11 mouse cellular contexts compared by ENCODE assay signal in genomic region chr8:11071162-11071561, GRCm38 (mm10).
DNase-seq lines count a peak whose midpoint lies in the region; ATAC-seq and TF ChIP-seq lines count a peak whose summit lies in the region.
"Had no signal": no experiment of that assay in that cellular context is flagged by ENCODE, and none has a peak within 500 bp of the region (broad histone marks: within the 10 kb centered on the region; RNA-seq: fewer than 3 reads in every experiment).

No protein-coding gene starts in this region.

- no peak for ATAC-seq in heart, embryonic 11.5 days (replicated peaks; ENCODE audit: insufficient number of reproducible peaks, low FRiP score, low TSS enrichment)

- no peak overlapping the region for H3K4me3 ChIP-seq in heart, adult 2 months
- H3K4me3 ChIP-seq in heart, embryonic 11.5 days (ENCODE audit: low read depth, low read length): no peak overlapping the region
- no peak overlapping the region for H3K4me3 ChIP-seq in bone marrow, adult 2 months (replicated peaks; ENCODE audit: control insufficient read depth, low read depth, low read length)
- H3K4me3 ChIP-seq in liver, adult 2 months (ENCODE audit: insufficient read depth, low read depth, low read length): no peak overlapping the region
- H3K4me3 ChIP-seq: myocyte had no signal

- H3K27ac ChIP-seq in heart, adult 2 months: no peak overlapping the region
- H3K27ac ChIP-seq in heart, embryonic 11.5 days (ENCODE audit: low read depth, low read length): no peak overlapping the region
- no peak overlapping the region for H3K27ac ChIP-seq in bone marrow, adult 2 months (ENCODE audit: control insufficient read depth, insufficient read depth, low read depth, low read length, poor library complexity)
- no peak overlapping the region for H3K27ac ChIP-seq in liver, adult 2 months (replicated peaks; ENCODE audit: insufficient read depth, low read depth, low read length)

- no peaks in the 10 kb centered on the region for H3K4me1 ChIP-seq in heart, adult 2 months (ENCODE audit: control insufficient read depth, insufficient read depth, low read length)
- H3K4me1 ChIP-seq in heart, embryonic 11.5 days (ENCODE audit: control insufficient read depth, insufficient read depth, low read length): no peaks in the 10 kb centered on the region
- H3K4me1 ChIP-seq in bone marrow, adult 2 months (ENCODE audit: control insufficient read depth, insufficient read depth, low read length): no peaks in the 10 kb centered on the region
- H3K4me1 ChIP-seq in liver, adult 2 months (ENCODE audit: control insufficient read depth, insufficient read depth, low read length): peaks cover 1% of the 10 kb centered on the region; the same call in 1 of the 2 replicates

- H3K36me3 ChIP-seq in heart, adult 2 months (ENCODE audit: control insufficient read depth, insufficient read depth, low read length): no peaks in the 10 kb centered on the region
- no peaks in the 10 kb centered on the region for H3K36me3 ChIP-seq in heart, embryonic 11.5 days (ENCODE audit: control insufficient read depth, insufficient read depth, low read length)
- H3K36me3 ChIP-seq in liver, adult 2 months (ENCODE audit: control insufficient read depth, insufficient read depth, low read length): no peaks in the 10 kb centered on the region

- no peaks in the 10 kb centered on the region for H3K79me2 ChIP-seq in heart, adult 2 months (replicated peaks; ENCODE audit: control insufficient read depth, insufficient read depth, low read length)
- H3K79me2 ChIP-seq in liver, adult 2 months (ENCODE audit: control insufficient read depth, insufficient read depth, low read length): no peaks in the 10 kb centered on the region

- intact Hi-C loops in heart, adult 2 months (cut with DNase I): no loop called here

- peak; percentile 34 for TF ChIP-seq CTCF in heart, adult 2 months (IDR thresholded peaks at IDR 0.05)
- peak; percentile 48; the same call in 1 of the 2 replicates for TF ChIP-seq CTCF in bone marrow, adult 2 months (IDR thresholded peaks at IDR 0.05; ENCODE audit: control insufficient read depth, insufficient read depth, low read length)
- peak; percentile 64 for TF ChIP-seq CTCF in liver, adult 2 months (IDR thresholded peaks at IDR 0.05; ENCODE audit: low read depth, low read length)

- H3K9ac ChIP-seq in heart, adult 2 months (ENCODE audit: low read depth, low read length): no peak overlapping the region
- no peak overlapping the region for H3K9ac ChIP-seq in heart, embryonic 11.5 days (ENCODE audit: low read depth, low read length)
- H3K9ac ChIP-seq in liver, adult 2 months (ENCODE audit: low read depth, low read length): no peak overlapping the region

- H3K4me2 ChIP-seq in heart, embryonic 11.5 days: no peak overlapping the region

- no peaks in the 10 kb centered on the region for H3K9me3 ChIP-seq in heart, embryonic 11.5 days (replicated peaks; ENCODE audit: control insufficient read depth, low read length)

- TF ChIP-seq POLR2A in heart, adult 2 months (IDR thresholded peaks at IDR 0.05; ENCODE audit: insufficient read depth, low read depth, low read length): no peak
- TF ChIP-seq POLR2A in bone marrow, adult 2 months (IDR thresholded peaks at IDR 0.05; ENCODE audit: borderline replicate concordance, control insufficient read depth, low read depth, low read length): no peak
- no peak for TF ChIP-seq POLR2A in liver, adult 2 months (IDR thresholded peaks at IDR 0.05; ENCODE audit: extremely low read depth, insufficient read depth, low read length)

- no peak for DNase-seq in heart, adult 2 months
- DNase-seq in 416B (ENCODE audit: low read depth): peak; percentile 10
- DNase-seq in liver, adult 2 months (ENCODE audit: extremely low read depth, low read depth, low spot score): peak; percentile 36
- DNase-seq in frontal cortex, postnatal 10 days (ENCODE audit: low spot score in 2 of 2): no peak
- no peak for DNase-seq in urinary bladder, postnatal 25 days (ENCODE audit: low spot score)
- no peak for DNase-seq in right cerebral cortex, postnatal 25 days
- DNase-seq: lung, postnatal 14 days; right cerebral cortex, postnatal 14 days had no signal

- TF ChIP-seq EP300 in heart, adult 2 months (IDR thresholded peaks at IDR 0.05; ENCODE audit: insufficient read depth, low read depth, low read length): no peak

- H3K27me3 ChIP-seq in heart, adult 2 months (ENCODE audit: control insufficient read depth, insufficient read depth, low read length): peaks cover 4% of the 10 kb centered on the region; the same call in 1 of the 2 replicates
- H3K27me3 ChIP-seq in heart, embryonic 11.5 days (ENCODE audit: control insufficient read depth, insufficient read depth, low read length): no peaks in the 10 kb centered on the region
- H3K27me3 ChIP-seq in liver, adult 2 months (ENCODE audit: control insufficient read depth, insufficient read depth, low read length): no peaks in the 10 kb centered on the region

- 49% methylated on average over 2 of the region's 2 CpGs for WGBS in heart, adult 2 months
- 72% methylated on average over 2 of the region's 2 CpGs for WGBS in heart, embryonic 11.5 days (ENCODE audit: insufficient replicate concordance)
- 43% methylated on average over 2 of the region's 2 CpGs for WGBS in bone marrow, adult 2 months
- WGBS in liver, adult 2 months: 54% methylated on average over 2 of the region's 2 CpGs

Comparison
In these comparisons a context has a peak if more than half of its experiments do, and no peak if none do; other contexts are left out.
1. DNase-seq: peak in 416B (single experiment) and liver, adult 2 months (single experiment); none in heart, adult 2 months (0 of 2), frontal cortex, postnatal 10 days (0 of 2), urinary bladder, postnatal 25 days (single experiment) and right cerebral cortex, postnatal 25 days (single experiment).
2. Peak in every context shown above with its lines, with median percentiles within 50 percentile points of each other: CTCF ChIP-seq.